In the genomic region with DNA sequence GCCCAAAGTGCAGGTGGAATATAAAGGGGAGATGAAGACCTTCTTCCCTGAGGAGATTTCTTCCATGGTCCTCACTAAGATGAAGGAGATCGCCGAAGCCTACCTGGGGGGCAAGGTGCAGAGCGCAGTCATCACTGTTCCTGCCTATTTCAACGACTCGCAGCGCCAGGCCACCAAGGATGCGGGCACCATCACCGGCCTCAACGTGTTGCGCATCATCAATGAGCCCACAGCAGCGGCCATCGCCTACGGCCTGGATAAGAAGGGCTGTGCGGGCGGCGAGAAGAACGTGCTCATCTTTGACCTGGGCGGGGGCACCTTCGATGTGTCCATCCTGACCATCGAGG, we compare ENCODE assay signal across 7 mouse cellular contexts. TPM values are rescaled to one million over a fixed set of nuclear protein-coding genes. Genes with fewer than 3 reads are reported as not detected.
DNase-seq lines count a peak whose midpoint lies in the region; ATAC-seq and TF ChIP-seq lines count a peak whose summit lies in the region.

No protein-coding gene starts in this region.

- no peak overlapping the region for H3K27ac ChIP-seq in kidney, embryonic 16.5 days (ENCODE audit: low read length)
- no peak overlapping the region for H3K27ac ChIP-seq in embryonic facial prominence, embryonic 12.5 days
- H3K27ac ChIP-seq in intestine, embryonic 14.5 days (ENCODE audit: low read depth): no peak overlapping the region
- H3K27ac ChIP-seq in midbrain, embryonic 13.5 days: no peak overlapping the region

- H3K4me2 ChIP-seq in kidney, embryonic 16.5 days (replicated peaks; ENCODE audit: low read depth, low read length): peak overlapping the region; percentile 83
- peak overlapping the region; percentile 84 for H3K4me2 ChIP-seq in embryonic facial prominence, embryonic 12.5 days (replicated peaks)
- H3K4me2 ChIP-seq in intestine, embryonic 14.5 days (ENCODE audit: low read length): peak overlapping the region; percentile 91
- H3K4me2 ChIP-seq in midbrain, embryonic 13.5 days (replicated peaks): peak overlapping the region; percentile 74

- H3K9ac ChIP-seq in kidney, embryonic 16.5 days (replicated peaks; ENCODE audit: low read length): no peak overlapping the region
- no peak overlapping the region for H3K9ac ChIP-seq in embryonic facial prominence, embryonic 12.5 days
- no peak overlapping the region; the same call in 1 of the 2 replicates for H3K9ac ChIP-seq in intestine, embryonic 14.5 days (ENCODE audit: low read length)
- H3K9ac ChIP-seq in midbrain, embryonic 13.5 days (replicated peaks): no peak overlapping the region

- peaks cover 29% of the 10 kb centered on the region for H3K27me3 ChIP-seq in kidney, embryonic 16.5 days (ENCODE audit: insufficient read depth, low read length)
- peaks cover 15% of the 10 kb centered on the region; the same call in 1 of the 2 replicates for H3K27me3 ChIP-seq in G1E (ENCODE audit: insufficient read depth, low read length)
- peaks cover 41% of the 10 kb centered on the region for H3K27me3 ChIP-seq in embryonic facial prominence, embryonic 12.5 days
- peaks cover 37% of the 10 kb centered on the region for H3K27me3 ChIP-seq in intestine, embryonic 14.5 days (replicated peaks; ENCODE audit: control insufficient read depth, insufficient read depth, low read length)
- H3K27me3 ChIP-seq in midbrain, embryonic 13.5 days: peaks cover 59% of the 10 kb centered on the region

- DNase-seq in kidney, postnatal 14 days: no peak
- DNase-seq in G1E (ENCODE audit: low spot score): no peak
- no peak for DNase-seq in intestine, embryonic 14.5 days (ENCODE audit: low spot score)
- no peak for DNase-seq in ovary, postnatal 36 days (ENCODE audit: low spot score)

- H3K9me3 ChIP-seq in kidney, embryonic 16.5 days (ENCODE audit: low read length): no peaks in the 10 kb centered on the region
- H3K9me3 ChIP-seq in G1E (replicated peaks): peaks cover 20% of the 10 kb centered on the region
- H3K9me3 ChIP-seq in embryonic facial prominence, embryonic 12.5 days: no peaks in the 10 kb centered on the region
- no peaks in the 10 kb centered on the region for H3K9me3 ChIP-seq in intestine, embryonic 14.5 days (ENCODE audit: control insufficient read depth, low read length)
- H3K9me3 ChIP-seq in midbrain, embryonic 13.5 days: no peaks in the 10 kb centered on the region

- no peak for TF ChIP-seq CTCF in G1E (IDR thresholded peaks at IDR 0.05; ENCODE audit: low read depth, low read length)

- H3K4me1 ChIP-seq in kidney, embryonic 16.5 days (ENCODE audit: insufficient read depth, low read length): peaks cover 22% of the 10 kb centered on the region
- peaks cover 28% of the 10 kb centered on the region for H3K4me1 ChIP-seq in G1E (ENCODE audit: insufficient read depth, low read depth, low read length)
- H3K4me1 ChIP-seq in embryonic facial prominence, embryonic 12.5 days: peaks cover 21% of the 10 kb centered on the region
- H3K4me1 ChIP-seq in intestine, embryonic 14.5 days (replicated peaks; ENCODE audit: control insufficient read depth, insufficient read depth, low read length): peaks cover 13% of the 10 kb centered on the region
- H3K4me1 ChIP-seq in midbrain, embryonic 13.5 days (replicated peaks): peaks cover 27% of the 10 kb centered on the region

- no peaks in the 10 kb centered on the region for H3K36me3 ChIP-seq in kidney, embryonic 16.5 days (ENCODE audit: insufficient read depth, low read length)
- peaks cover 15% of the 10 kb centered on the region for H3K36me3 ChIP-seq in G1E (replicated peaks)
- no peaks in the 10 kb centered on the region for H3K36me3 ChIP-seq in embryonic facial prominence, embryonic 12.5 days
- no peaks in the 10 kb centered on the region for H3K36me3 ChIP-seq in intestine, embryonic 14.5 days (ENCODE audit: control insufficient read depth, insufficient read depth, low read length)
- H3K36me3 ChIP-seq in midbrain, embryonic 13.5 days: no peaks in the 10 kb centered on the region

- no peak for ATAC-seq in kidney, embryonic 16.5 days (ENCODE audit: low FRiP score, low TSS enrichment)
- no peak for ATAC-seq in G1E (ENCODE audit: extremely low read depth, insufficient number of reproducible peaks, low FRiP score, poor library complexity, severe bottlenecking)
- no peak for ATAC-seq in embryonic facial prominence, embryonic 12.5 days (ENCODE audit: insufficient number of reproducible peaks, insufficient read depth, low FRiP score, low TSS enrichment)
- no peak for ATAC-seq in intestine, embryonic 14.5 days (replicated peaks; ENCODE audit: low FRiP score, low TSS enrichment, low read depth)
- no peak for ATAC-seq in midbrain, embryonic 13.5 days

- H3K4me3 ChIP-seq in kidney, embryonic 16.5 days (ENCODE audit: low read length): peak overlapping the region; percentile 70
- H3K4me3 ChIP-seq in G1E (ENCODE audit: low read depth, low read length): peak overlapping the region; percentile 82
- H3K4me3 ChIP-seq in embryonic facial prominence, embryonic 12.5 days: peak overlapping the region; percentile 62
- peak overlapping the region; percentile 70 for H3K4me3 ChIP-seq in intestine, embryonic 14.5 days (ENCODE audit: low read depth, low read length)
- peak overlapping the region; percentile 58 for H3K4me3 ChIP-seq in midbrain, embryonic 13.5 days (replicated peaks)

- WGBS in kidney, embryonic 16.5 days: 9% methylated on average over 20 of the region's 20 CpGs
- WGBS in embryonic facial prominence, embryonic 12.5 days: 9% methylated on average over 20 of the region's 20 CpGs
- 8% methylated on average over 20 of the region's 20 CpGs for WGBS in intestine, embryonic 14.5 days
- 8% methylated on average over 20 of the region's 20 CpGs for WGBS in midbrain, embryonic 13.5 days

RNA-seq across cellular contexts. Expression of a gene that starts 0.8 kb away (rescaled TPM):
- polyA plus RNA-seq in kidney, embryonic 16.5 days (2015; fragmentation: Nextera tagmentation; extraction: Ambion mirVana): 11.0 and 12.5 TPM in 2 replicates
- total RNA-seq in G1E (2014; fragmentation: Nextera tagmentation) (6.0 and 7.3 TPM in 2 replicates), G1E (2017) (10.7 and 11.3 TPM in 2 replicates)
- polyA plus RNA-seq in G1E (2012): 10.3 and 12.0 TPM in 2 replicates
- polyA plus RNA-seq in embryonic facial prominence, embryonic 12.5 days (2016; fragmentation: Nextera tagmentation; extraction: Ambion mirVana): 4.4 and 5.6 TPM in 2 replicates
- 9.2 and 10.3 TPM in 2 replicates for polyA plus RNA-seq in intestine, embryonic 14.5 days (2014; fragmentation: Nextera tagmentation; extraction: Ambion mirVana)
- 5.1 TPM in 2 replicates for polyA plus RNA-seq in midbrain, embryonic 13.5 days (2015; fragmentation: Nextera tagmentation; extraction: Ambion mirVana)

RNA-seq across cellular contexts. Expression of a gene that starts 12.5 kb away (rescaled TPM):
- 4.0 and 4.3 TPM in 2 replicates for polyA plus RNA-seq in kidney, embryonic 16.5 days (2015; fragmentation: Nextera tagmentation; extraction: Ambion mirVana)
- total RNA-seq in G1E (2014; fragmentation: Nextera tagmentation): not detected in 2 replicates
- total RNA-seq in G1E (2017): 0.12 and 0.38 TPM in 2 replicates
- not detected in 2 replicates for polyA plus RNA-seq in G1E (2012)
- polyA plus RNA-seq in embryonic facial prominence, embryonic 12.5 days (2016; fragmentation: Nextera tagmentation; extraction: Ambion mirVana): 2.0 and 2.1 TPM in 2 replicates
- polyA plus RNA-seq in intestine, embryonic 14.5 days (2014; fragmentation: Nextera tagmentation; extraction: Ambion mirVana): 1.4 and 1.9 TPM in 2 replicates
- 0.46 and 0.53 TPM in 2 replicates for polyA plus RNA-seq in midbrain, embryonic 13.5 days (2015; fragmentation: Nextera tagmentation; extraction: Ambion mirVana)

RNA-seq across cellular contexts. Expression of a gene that starts 34.7 kb away (rescaled TPM):
- 10.0 and 10.5 TPM in 2 replicates for polyA plus RNA-seq in kidney, embryonic 16.5 days (2015; fragmentation: Nextera tagmentation; extraction: Ambion mirVana)
- total RNA-seq in G1E (2014; fragmentation: Nextera tagmentation): 24.8 and 27.9 TPM in 2 replicates
- total RNA-seq in G1E (2017): 23.1 and 27.2 TPM in 2 replicates
- 6.4 and 8.8 TPM in 2 replicates for polyA plus RNA-seq in G1E (2012)
- polyA plus RNA-seq in embryonic facial prominence, embryonic 12.5 days (2016; fragmentation: Nextera tagmentation; extraction: Ambion mirVana): 11.0 and 11.7 TPM in 2 replicates
- polyA plus RNA-seq in intestine, embryonic 14.5 days (2014; fragmentation: Nextera tagmentation; extraction: Ambion mirVana): 9.4 and 10.0 TPM in 2 replicates
- polyA plus RNA-seq in midbrain, embryonic 13.5 days (2015; fragmentation: Nextera tagmentation; extraction: Ambion mirVana): 4.1 and 4.7 TPM in 2 replicates

RNA-seq across cellular contexts. Expression of a gene that starts 35.4 kb away (rescaled TPM):
- 14.0 and 15.2 TPM in 2 replicates for polyA plus RNA-seq in kidney, embryonic 16.5 days (2015; fragmentation: Nextera tagmentation; extraction: Ambion mirVana)
- total RNA-seq in G1E (2014; fragmentation: Nextera tagmentation) (54.4 and 62.5 TPM in 2 replicates), G1E (2017) (15.5 and 17.5 TPM in 2 replicates)
- 12.1 and 12.2 TPM in 2 replicates for polyA plus RNA-seq in G1E (2012)
- 20.6 and 22.4 TPM in 2 replicates for polyA plus RNA-seq in embryonic facial prominence, embryonic 12.5 days (2016; fragmentation: Nextera tagmentation; extraction: Ambion mirVana)
- 16.1 and 17.7 TPM in 2 replicates for polyA plus RNA-seq in intestine, embryonic 14.5 days (2014; fragmentation: Nextera tagmentation; extraction: Ambion mirVana)
- 15.9 and 16.5 TPM in 2 replicates for polyA plus RNA-seq in midbrain, embryonic 13.5 days (2015; fragmentation: Nextera tagmentation; extraction: Ambion mirVana)
